Mouse (Mus musculus) spleen, adult 2 months (tissue): ENCODE measurements around the gene Dennd6b.

ENCODE experiments used
- CTCF ChIP-seq: fragments of 200-500 bp; IDR thresholded peaks from 2 replicates; pipeline ENCODE4 v1.5.1; 2011; ENCODE audit warnings: mild to moderate bottlenecking, inconsistent platforms; ENCODE audit not compliant: insufficient read depth, insufficient read length, insufficient replicate concordance; ENCODE audit errors: extremely low read depth
- POLR2A ChIP-seq: fragments of 200-500 bp; IDR thresholded peaks from 2 replicates; pipeline ENCODE4 v1.6.1; 2011; ENCODE audit warnings: low read depth, low read length, inconsistent platforms

DNA sequence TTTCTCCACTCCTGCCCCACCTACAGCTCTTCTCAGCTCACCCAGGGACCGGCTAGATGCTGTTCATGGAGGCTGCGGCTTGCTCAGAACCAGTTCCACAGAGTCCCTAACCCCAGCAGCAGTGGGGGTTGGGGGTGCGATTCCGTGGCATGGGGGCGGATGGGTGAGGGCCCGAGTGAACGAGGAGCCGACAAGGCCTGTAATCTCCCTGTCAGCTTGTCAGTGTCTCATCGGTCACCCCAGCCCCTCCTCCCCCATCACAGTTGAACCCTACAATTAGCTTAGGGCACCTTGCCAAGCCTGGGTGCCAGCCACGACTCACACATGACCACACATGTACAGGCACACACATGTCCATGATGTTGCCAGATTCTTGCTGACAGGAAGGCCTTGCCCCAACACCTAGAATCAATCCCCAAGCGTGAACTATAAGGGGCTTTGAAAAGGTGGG, 21.4 kb downstream of the Dennd6b start:
- TF ChIP-seq POLR2A (no peak), CTCF (no peak)
